Mouse (Mus musculus) olfactory bulb, adult 2 months (tissue): ENCODE measurements around the gene Mllt6. TPM values are rescaled to one million over a fixed set of nuclear protein-coding genes. Genes with fewer than 3 reads are reported as not detected.

ENCODE experiments used
- H3K27ac ChIP-seq: fragments of 200-500 bp; 2 replicates; pipeline ENCODE4 v1.5.1; 2012; ENCODE audit warnings: low read depth, low read length; ENCODE audit not compliant: insufficient read depth
- H3K4me1 ChIP-seq: fragments of 200-500 bp; 2 replicates; pipeline ENCODE4 v1.6.1; 2012; ENCODE audit warnings: low read length; ENCODE audit not compliant: control insufficient read depth, insufficient read depth
- H3K4me3 ChIP-seq: fragments of 200-500 bp; 2 replicates; pipeline ENCODE4 v1.5.1; 2012; ENCODE audit warnings: mild to moderate bottlenecking, low read depth, low read length, moderate library complexity; ENCODE audit not compliant: insufficient read depth
- CTCF ChIP-seq: fragments of 200-500 bp; IDR thresholded peaks from 2 replicates; pipeline ENCODE4 v1.5.1; 2012; ENCODE audit warnings: low read depth, mild to moderate bottlenecking, low read length, moderate library complexity; ENCODE audit not compliant: insufficient read depth
- POLR2A ChIP-seq: fragments of 200-500 bp; IDR thresholded peaks from 2 replicates; pipeline ENCODE4 v1.6.1; 2012; ENCODE audit warnings: mild to moderate bottlenecking, low read depth, low read length, moderate library complexity; ENCODE audit not compliant: insufficient read depth
- WGBS: fragments of 180-500 bp; shearing (Covaris S2); methylation state at CpG from one replicate; pipeline ENCODE4 v1.1.7; 2018; 5-methylcytosine and 5-hydroxymethylcytosine counted together
- polyA plus RNA-seq: library from polyadenylated mRNA; stranded (reverse); fragments of >200 nt; gene quantifications from 2 replicates; pipeline ENCODE4 v1.2.4, GENCODE M21; 2012; ENCODE audit warnings: low replicate concordance; ENCODE audit not compliant: missing spikeins, insufficient read depth, insufficient read length

Gene Mllt6
- polyA plus RNA-seq, 1 experiment = 69.4 TPM

DNA sequence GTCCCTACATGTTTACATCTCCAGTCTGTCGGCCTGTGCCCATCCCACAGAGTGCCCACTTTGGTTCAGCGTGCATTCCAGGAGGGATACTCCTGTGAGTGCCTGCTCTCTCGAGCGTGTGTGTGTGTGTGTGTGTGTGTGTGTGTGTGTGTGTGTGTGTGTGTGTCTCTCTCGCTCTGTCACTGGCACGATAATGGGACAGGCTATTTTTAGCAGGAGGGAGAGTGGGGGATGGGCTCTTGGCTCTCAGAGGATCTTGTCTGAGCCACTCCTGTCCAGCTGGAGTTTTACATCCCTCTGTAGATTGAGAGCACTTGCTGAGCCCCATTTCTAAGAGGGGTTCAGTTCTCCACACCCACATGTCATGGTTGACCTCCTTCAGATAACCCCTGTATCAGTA lies 6.6 kb downstream of the Mllt6 start:
- no peak for TF ChIP-seq CTCF
- no peak for TF ChIP-seq POLR2A
- WGBS = 19% methylated on average over 6 of the region's 6 CpGs
- no peak overlapping the region for H3K4me3 ChIP-seq
- peak overlapping the region; percentile 29; the same call in 1 of the 2 replicates for H3K27ac ChIP-seq
- H3K4me1 ChIP-seq = peaks cover 46% of the 10 kb centered on the region

DNA sequence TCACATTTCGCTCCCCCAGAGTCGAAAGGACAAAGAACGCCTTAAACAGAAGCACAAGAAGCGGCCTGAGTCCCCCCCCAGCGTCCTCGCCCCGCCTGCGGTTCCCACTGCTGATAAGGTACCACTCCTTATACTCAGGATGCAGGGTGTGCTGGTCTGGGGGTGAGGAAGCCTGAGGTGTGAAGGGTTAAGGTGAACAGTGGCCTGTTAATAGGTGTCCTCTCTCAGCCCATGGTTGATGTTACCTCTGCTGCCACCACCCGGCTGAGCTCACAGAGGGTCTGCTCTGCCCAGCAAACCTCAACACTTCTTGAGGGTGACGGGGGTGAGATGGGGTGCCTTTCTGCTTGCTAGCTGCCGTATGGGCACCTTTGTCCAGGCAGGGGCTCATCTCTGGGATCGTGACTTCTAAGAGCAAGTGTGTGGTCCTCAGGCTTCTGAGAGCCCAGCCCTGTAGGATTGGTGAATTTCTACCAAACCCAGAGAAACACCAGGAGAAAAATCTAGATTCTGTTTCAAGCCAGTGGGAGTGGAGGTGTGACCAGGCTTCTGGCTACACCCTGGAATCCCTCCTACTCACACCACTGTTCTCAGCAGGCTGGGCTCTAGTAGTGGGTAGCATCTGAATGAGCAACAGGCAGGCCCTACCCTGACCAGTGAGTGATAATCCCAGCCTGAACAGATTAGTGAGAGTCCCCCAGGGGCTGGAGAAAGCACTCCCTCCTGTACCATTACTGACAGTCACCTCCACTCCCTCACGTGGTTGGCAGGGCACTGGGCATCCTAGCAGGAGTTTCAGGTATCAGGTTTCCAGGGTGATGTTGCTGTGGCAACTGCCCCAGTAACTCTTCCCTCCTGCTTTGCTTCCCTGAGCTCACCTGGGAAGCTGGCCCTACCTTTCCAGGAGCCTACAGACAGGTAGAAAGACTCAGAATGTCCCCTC lies 7.3 kb downstream of the Mllt6 start:
- 70% methylated on average over 13 of the region's 13 CpGs for WGBS
- H3K27ac ChIP-seq = no peak overlapping the region
- H3K4me1 ChIP-seq = peaks cover 40% of the 10 kb centered on the region
- no peak for TF ChIP-seq CTCF
- H3K4me3 ChIP-seq = no peak overlapping the region

DNA sequence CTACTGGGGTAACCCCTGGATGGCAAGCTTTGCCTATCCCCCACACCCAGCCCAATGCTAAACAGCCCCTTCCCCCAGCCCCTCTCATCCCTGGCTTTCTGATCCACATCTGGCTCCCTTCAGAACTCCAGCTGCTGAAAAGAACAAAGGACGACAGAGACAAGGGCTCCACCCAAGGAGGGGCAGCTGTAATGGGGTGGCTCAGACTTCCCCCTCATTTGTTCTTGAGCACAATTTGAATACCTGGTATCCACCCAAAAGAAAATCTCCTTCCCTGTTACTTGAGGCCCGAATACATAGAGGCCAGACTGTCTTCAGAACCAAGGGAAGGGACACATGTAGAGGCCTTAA lies 7.9 kb downstream of the Mllt6 start:
- TF ChIP-seq CTCF (no peak), POLR2A (no peak)
- 37% methylated on average over 2 of the region's 2 CpGs for WGBS
- H3K27ac ChIP-seq = no peak overlapping the region
- H3K4me3 ChIP-seq = no peak overlapping the region
- peaks cover 41% of the 10 kb centered on the region for H3K4me1 ChIP-seq

DNA sequence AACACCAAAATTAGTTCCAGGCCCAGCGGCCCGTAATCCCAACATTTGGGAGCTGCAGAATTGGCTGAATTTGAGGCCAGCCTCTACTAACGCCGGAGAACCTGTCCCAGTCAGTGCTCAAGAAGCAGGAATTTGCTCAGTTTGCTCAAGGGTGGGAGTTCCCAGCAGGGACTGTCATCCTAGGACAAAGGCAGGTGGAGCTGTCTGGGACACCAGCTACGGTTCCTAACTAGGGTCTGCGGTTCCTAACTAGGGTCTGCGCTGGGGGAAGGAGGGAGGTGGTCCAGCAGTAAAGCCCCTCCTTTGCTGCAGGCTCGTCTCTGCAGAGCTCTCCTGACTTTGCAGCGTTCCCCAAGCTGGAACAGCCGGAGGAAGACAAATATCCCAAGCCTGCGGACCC lies 9.9 kb downstream of the Mllt6 start:
- no peak overlapping the region for H3K4me3 ChIP-seq
- no peak overlapping the region for H3K27ac ChIP-seq
- WGBS = 90% methylated on average over 11 of the region's 11 CpGs
- TF ChIP-seq CTCF = no peak; the same call in 1 of the 2 replicates
- no peak for TF ChIP-seq POLR2A
- peaks cover 57% of the 10 kb centered on the region for H3K4me1 ChIP-seq

DNA sequence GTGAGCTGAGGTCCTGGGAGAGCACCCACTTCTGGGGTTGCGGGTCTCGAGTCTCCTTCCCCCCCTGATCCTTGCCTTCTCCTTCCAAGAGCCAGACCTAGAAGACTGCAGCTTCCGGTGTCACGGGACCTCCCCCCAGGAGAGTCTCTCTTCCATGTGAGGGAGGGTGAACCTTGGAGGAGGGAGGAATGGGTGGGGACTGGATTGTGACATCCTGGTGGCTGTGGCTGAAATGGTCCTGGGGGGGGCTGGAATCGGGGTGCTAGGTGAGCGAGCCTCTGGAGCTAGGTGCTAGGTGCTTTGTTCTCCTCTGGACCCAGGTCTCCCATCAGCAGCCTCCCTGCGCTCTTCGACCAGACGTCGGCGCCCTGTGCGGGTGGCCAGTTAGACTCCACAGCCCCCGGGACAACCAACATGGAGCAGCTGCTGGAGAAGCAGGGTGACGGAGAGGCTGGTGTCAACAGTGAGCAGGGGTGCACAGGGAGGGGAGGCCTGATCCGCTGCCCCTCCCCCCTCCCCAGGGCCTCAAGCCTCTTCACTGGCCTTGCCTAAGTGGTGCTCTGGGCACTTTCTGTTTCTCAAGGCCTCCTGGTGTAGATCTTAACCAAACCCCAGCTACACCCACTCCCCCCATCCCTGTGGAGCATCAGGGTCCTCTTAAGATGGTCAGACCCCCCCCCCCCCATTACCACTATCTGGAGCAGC lies 13.0 kb downstream of the Mllt6 start:
- H3K27ac ChIP-seq = no peak overlapping the region
- TF ChIP-seq POLR2A (no peak), CTCF (no peak)
- WGBS = 86% methylated on average over 15 of the region's 15 CpGs
- no peak overlapping the region for H3K4me3 ChIP-seq
- peaks cover 31% of the 10 kb centered on the region for H3K4me1 ChIP-seq

DNA sequence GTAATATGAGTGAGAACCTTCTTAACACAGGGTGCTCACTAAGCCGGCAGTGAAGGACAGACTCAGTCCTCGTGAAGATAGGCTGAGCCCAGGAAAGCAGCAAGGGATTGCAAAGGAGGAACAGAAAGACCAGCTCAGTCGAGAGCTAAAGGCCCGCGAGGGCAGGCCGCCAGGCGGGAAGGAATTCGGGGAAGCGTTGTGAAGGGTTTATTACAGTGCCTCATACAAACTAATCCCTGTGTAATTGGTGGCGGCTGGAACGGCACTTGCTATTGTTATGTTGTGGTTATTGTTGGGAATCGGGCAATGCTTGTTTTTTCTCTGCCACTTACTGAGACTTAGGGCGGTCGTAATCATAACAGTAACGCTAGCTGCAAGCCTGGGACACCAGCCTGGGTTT lies 14.2 kb downstream of the Mllt6 start:
- H3K27ac ChIP-seq = no peak overlapping the region

DNA sequence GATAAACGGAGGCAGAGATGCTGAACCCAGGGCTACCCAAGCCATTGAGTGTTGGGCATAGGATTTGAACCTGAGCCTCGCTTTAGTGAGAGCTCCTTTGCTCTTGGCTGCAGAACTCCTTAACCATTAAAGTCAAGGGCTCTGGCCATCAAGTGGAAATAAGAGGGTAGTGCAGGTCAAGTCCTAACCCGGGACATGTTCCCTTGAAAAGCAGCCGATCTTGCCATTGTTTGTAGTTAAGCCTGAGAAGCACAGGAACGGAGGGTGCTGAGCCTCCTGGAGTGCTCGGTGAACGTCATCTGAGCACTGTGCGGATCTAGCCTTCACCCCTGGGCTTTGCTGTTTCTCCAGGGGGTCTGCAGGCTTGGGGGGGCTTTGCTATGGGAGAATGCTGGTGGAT lies 14.6 kb downstream of the Mllt6 start:
- Histone ChIP-seq H3K27ac (no peak overlapping the region), H3K4me3 (no peak overlapping the region), H3K4me1 (peaks cover 26% of the 10 kb centered on the region)
- no peak for TF ChIP-seq CTCF
- no peak for TF ChIP-seq POLR2A
- 55% methylated on average over 8 of the region's 8 CpGs for WGBS

More for the DNA sequence above, 14.2 kb downstream of the Mllt6 start:
- H3K4me1 ChIP-seq = peaks cover 26% of the 10 kb centered on the region
- no peak overlapping the region for H3K4me3 ChIP-seq
- WGBS = 31% methylated on average over 15 of the region's 15 CpGs
- no peak for TF ChIP-seq CTCF
- no peak for TF ChIP-seq POLR2A

DNA sequence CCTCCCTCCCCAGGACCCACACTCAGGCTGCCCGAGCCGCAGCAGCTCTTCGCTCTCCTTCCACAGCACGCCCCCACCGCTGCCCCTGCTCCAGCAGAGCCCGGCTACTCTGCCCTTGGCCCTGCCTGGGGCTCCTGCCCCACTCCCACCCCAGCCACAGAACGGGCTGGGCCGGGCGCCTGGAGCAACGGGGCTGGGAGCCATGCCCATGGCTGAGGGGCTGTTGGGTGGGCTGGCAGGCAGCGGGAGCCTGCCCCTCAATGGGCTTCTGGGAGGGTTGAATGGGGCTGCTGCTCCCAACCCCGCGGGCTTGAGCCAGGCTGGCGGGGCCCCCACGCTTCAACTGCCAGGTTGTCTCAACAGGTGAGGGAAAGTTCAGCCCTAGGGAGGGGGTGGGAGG lies 15.1 kb downstream of the Mllt6 start:
- no peak overlapping the region for H3K27ac ChIP-seq
- H3K4me1 ChIP-seq = peaks cover 26% of the 10 kb centered on the region
- no peak for TF ChIP-seq CTCF
- TF ChIP-seq POLR2A = no peak
- WGBS = 62% methylated on average over 14 of the region's 15 CpGs
- H3K4me3 ChIP-seq = no peak overlapping the region

DNA sequence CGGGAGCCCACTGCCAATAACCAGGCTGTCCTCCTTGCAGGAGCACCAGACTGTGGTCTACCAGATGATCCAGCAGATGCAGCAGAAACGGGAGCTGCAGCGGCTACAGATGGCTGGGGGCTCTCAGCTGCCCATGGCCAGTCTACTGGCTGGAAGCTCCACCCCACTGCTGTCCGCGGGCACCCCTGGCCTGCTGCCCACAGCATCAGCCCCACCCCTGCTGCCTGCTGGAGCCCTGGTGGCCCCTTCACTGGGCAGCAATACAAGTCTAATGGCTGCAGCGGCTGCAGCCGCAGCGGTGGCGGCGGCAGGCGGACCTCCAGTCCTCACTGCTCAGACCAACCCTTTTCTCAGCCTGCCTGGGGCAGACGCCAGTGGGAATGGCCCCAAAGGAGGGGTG lies 17.2 kb downstream of the Mllt6 start:
- H3K4me3 ChIP-seq = no peak overlapping the region
- peaks cover 32% of the 10 kb centered on the region for H3K4me1 ChIP-seq
- H3K27ac ChIP-seq = no peak overlapping the region
- 49% methylated on average over 12 of the region's 12 CpGs for WGBS
- TF ChIP-seq POLR2A = no peak
- no peak for TF ChIP-seq CTCF
